Mouse (Mus musculus) liver, embryonic 14.5 days (tissue): ENCODE results near the gene Bhlhe40. TPM values are rescaled to one million over a fixed set of nuclear protein-coding genes. Genes with fewer than 3 reads are reported as not detected.

ENCODE experiments used
- ATAC-seq: fragments of 200-750 bp; cut with Nextera tagmentation; 2 replicates; pipeline ENCODE4 v1.8.0; 2017; ENCODE audit warnings: moderate number of reproducible peaks, mild to moderate bottlenecking, moderate library complexity; ENCODE audit not compliant: insufficient read depth
- DNase-seq, 3 experiments: peaks; one replicate each; pipeline ENCODE4 v3.0.0-alpha.2; 2012 to 2013; ENCODE audit warnings: low read depth in 3 of 3, low spot score in 3 of 3
- H3K27ac ChIP-seq: fragments of 300-500 bp; sonication (generic); 2 replicates; pipeline ENCODE4 v1.5.1; 2014; ENCODE audit warnings: moderate library complexity, mild to moderate bottlenecking, control low read depth, inconsistent platforms
- H3K27me3 ChIP-seq: fragments of 300-500 bp; sonication (generic); 2 replicates; pipeline ENCODE4 v1.6.1; 2014; ENCODE audit warnings: mild to moderate bottlenecking, low read length, moderate library complexity; ENCODE audit not compliant: control insufficient read depth, insufficient read depth
- H3K36me3 ChIP-seq: fragments of 300-500 bp; sonication (generic); replicated peaks from 2 replicates; pipeline ENCODE4 v1.6.1; 2014; ENCODE audit warnings: low read depth; ENCODE audit not compliant: control insufficient read depth, insufficient read depth
- H3K4me1 ChIP-seq, 2 experiments: fragments of 200-500 bp in 1 of 2; fragments of 300-500 bp in 1 of 2; sonication (generic) in 1 of 2; replicated peaks; 2 replicates each; pipeline ENCODE4 v1.6.1; 2012 to 2014; ENCODE audit warnings: antibody characterized with exemption in 1 of 2, inconsistent platforms in 1 of 2, low read length in 1 of 2; ENCODE audit not compliant: control insufficient read depth in 2 of 2, insufficient read depth in 2 of 2
- H3K4me2 ChIP-seq: fragments of 300-500 bp; sonication (generic); 2 replicates; pipeline ENCODE4 v1.6.1; 2014; ENCODE audit warnings: low read depth, mild to moderate bottlenecking, control low read depth, moderate library complexity
- H3K4me3 ChIP-seq, 2 experiments: fragments of 200-500 bp in 1 of 2; fragments of 300-500 bp in 1 of 2; sonication (generic) in 1 of 2; 2 replicates each; pipeline ENCODE4 v1.5.1; 2012 to 2014; ENCODE audit warnings: low read depth in 2 of 2, low read length in 2 of 2, mild to moderate bottlenecking in 2 of 2, control low read depth in 1 of 2, inconsistent platforms in 1 of 2, moderate library complexity in 1 of 2; ENCODE audit not compliant: insufficient read depth in 1 of 2
- H3K9ac ChIP-seq: fragments of 300-500 bp; sonication (generic); replicated peaks from 2 replicates; pipeline ENCODE4 v1.6.1; 2014; ENCODE audit warnings: mild to moderate bottlenecking, control low read depth, moderate library complexity
- H3K9me3 ChIP-seq: fragments of 300-500 bp; sonication (generic); 2 replicates; pipeline ENCODE4 v1.6.1; 2016; ENCODE audit warnings: low read length, mixed read lengths; ENCODE audit not compliant: control insufficient read depth
- CTCF ChIP-seq: IDR thresholded peaks from 2 replicates; pipeline ENCODE4 v1.5.1; 2016; ENCODE audit warnings: antibody characterized with exemption, low read depth, control low read depth
- EP300 ChIP-seq: IDR thresholded peaks from 2 replicates; pipeline ENCODE4 v1.6.1; 2016; ENCODE audit warnings: antibody characterized with exemption, low read depth
- WGBS: fragments of 180-500 bp; shearing (Covaris S2); extraction: QIAGEN DNeasy Blood & Tissue Kit; methylation state at CpG from one replicate; pipeline ENCODE4 v1.1.7; 2014; ENCODE audit not compliant: insufficient replicate concordance; 5-methylcytosine and 5-hydroxymethylcytosine counted together
- polyA plus RNA-seq, 2 experiments: library from polyadenylated mRNA; depleted of rRNA in 1 of 2; stranded (reverse) in 1 of 2; unstranded in 1 of 2; fragments of >200 nt; fragmentation: Nextera tagmentation in 1 of 2; extraction: Ambion mirVana in 1 of 2; gene quantifications; 2 replicates each; pipeline versions ENCODE4 v1.2.1 to v1.2.3; 2012 to 2014

Gene Bhlhe40
- polyA plus RNA-seq, 2 experiments: 2.3 to 5.3 TPM

GRCm38 (mm10) chr6:108662314-108663240, 2.1 kb downstream of the Bhlhe40 start:
- ATAC-seq (no peak), DNase-seq (no peak)
- no peak for TF ChIP-seq EP300
- Histone ChIP-seq H3K4me3 (peak overlapping the region in 1 of 2 experiments; percentile 51; a peak in 1 of 4 replicates), H3K9me3 (no peaks in the 10 kb centered on the region), H3K4me2 (peak overlapping the region; percentile 41), H3K9ac (no peak overlapping the region), H3K27ac (no peak overlapping the region), H3K36me3 (no peaks in the 10 kb centered on the region), H3K27me3 (peaks cover 37% of the 10 kb centered on the region), H3K4me1 (peaks cover 0 to 3% of the 10 kb centered on the region in 2 experiments; a peak in 2 of 4 replicates)
- WGBS: 58% methylated on average over 15 of the region's 15 CpGs

DNA sequence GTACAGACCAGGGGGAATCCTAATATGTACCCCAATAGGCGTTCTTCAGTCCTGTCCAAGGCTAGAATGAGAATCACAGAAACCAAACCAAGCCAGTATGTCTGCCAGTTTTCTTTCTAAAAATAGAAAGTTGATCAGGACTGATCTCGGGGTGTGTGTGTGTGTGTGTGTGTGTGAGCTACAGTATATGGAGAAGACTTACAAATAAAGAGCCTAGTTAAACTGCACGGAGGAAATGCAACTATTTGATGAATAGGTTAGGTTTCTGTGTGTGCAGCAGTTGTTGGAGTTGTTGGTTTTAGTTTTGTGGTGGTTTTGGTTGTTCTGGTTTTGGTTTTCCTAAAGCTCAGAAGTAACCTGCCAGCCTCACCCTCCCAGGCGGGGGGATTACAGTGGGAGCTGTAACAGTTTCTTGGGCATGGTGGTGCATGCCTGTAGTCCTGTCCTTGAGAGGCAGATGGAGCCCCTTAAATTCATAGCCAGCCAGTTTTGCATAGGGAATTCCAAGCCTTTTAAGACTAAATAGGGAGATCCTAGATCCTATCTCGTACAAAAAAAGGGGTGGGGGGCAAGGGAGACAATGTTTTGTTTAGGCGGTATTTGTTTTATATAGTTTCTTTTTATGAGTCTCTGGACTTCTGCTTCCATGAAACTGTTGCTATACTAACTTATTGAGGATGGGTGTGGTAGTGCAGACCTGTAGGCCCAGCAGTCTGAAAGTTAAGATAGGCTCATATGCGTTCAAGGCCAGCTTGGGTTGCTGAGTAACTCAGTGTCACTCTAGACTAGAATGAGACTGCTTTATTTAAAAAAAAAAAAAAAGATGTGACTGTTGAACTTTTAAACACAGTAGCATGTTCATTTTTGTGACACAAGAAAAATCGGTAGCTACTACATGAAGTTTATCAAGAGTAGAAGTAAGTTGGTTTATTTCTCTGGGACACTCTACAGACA, 3.1 kb downstream of the Bhlhe40 start:
- no peaks in the 10 kb centered on the region for H3K9me3 ChIP-seq
- 50% methylated on average over 8 of the region's 8 CpGs for WGBS
- H3K4me3 ChIP-seq: no peak overlapping the region
- no peak overlapping the region for H3K9ac ChIP-seq
- ATAC-seq (no peak), DNase-seq (no peak)
- H3K27ac ChIP-seq: no peak overlapping the region
- H3K27me3 ChIP-seq: peaks cover 30% of the 10 kb centered on the region
- no peaks in the 10 kb centered on the region for H3K36me3 ChIP-seq
- no peak for TF ChIP-seq EP300
- no peak for TF ChIP-seq CTCF
- peak overlapping the region; percentile 37 for H3K4me2 ChIP-seq
- H3K4me1 ChIP-seq: peaks cover 0 to 2% of the 10 kb centered on the region in 2 experiments; a peak in 1 of 4 replicates

- DNase-seq (no peak), ATAC-seq (no peak)
- TF ChIP-seq CTCF (no peak), EP300 (no peak)
- Histone ChIP-seq H3K27me3 (peaks cover 19% of the 10 kb centered on the region), H3K9ac (no peak overlapping the region), H3K4me3 (no peak overlapping the region), H3K27ac (no peak overlapping the region), H3K9me3 (no peaks in the 10 kb centered on the region), H3K36me3 (no peaks in the 10 kb centered on the region), H3K4me2 (no peak overlapping the region), H3K4me1 (peaks cover 0 to 2% of the 10 kb centered on the region in 2 experiments; a peak in 1 of 4 replicates)
- 63% methylated on average over 24 of the region's 24 CpGs for WGBS
Measured at GRCm38 (mm10) chr6:108664533-108665150, 4.2 kb downstream of the Bhlhe40 start.

DNA sequence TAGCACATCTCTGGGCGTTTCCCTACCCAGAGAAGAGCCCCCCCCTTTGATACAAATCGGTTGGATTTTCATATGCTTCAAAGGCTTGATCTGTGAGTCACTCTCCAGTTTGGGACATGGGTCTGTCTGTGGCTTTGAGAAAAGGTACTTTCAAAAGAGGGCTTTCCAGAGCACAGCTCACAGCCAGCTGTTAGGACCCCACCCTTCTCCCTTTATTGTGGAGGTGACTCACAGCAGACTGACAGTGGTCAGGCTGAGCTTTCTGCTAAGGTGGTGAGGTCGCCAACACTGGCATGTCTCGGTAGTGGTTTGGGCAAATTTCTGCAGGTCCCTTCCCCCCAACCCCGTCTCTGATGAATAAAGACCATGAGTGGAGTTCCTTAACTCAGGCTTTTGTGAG, 5.2 kb downstream of the Bhlhe40 start:
- Histone ChIP-seq H3K27ac (no peak overlapping the region), H3K9me3 (no peaks in the 10 kb centered on the region), H3K4me1 (peaks cover 0 to 2% of the 10 kb centered on the region in 2 experiments; a peak in 1 of 4 replicates), H3K9ac (no peak overlapping the region), H3K4me3 (no peak overlapping the region), H3K4me2 (no peak overlapping the region), H3K36me3 (no peaks in the 10 kb centered on the region), H3K27me3 (peaks cover 10% of the 10 kb centered on the region)
- no peak for ATAC-seq
- no peak for DNase-seq
- 53% methylated on average over 5 of the region's 5 CpGs for WGBS
- TF ChIP-seq EP300 (no peak), CTCF (no peak)
